Mouse (Mus musculus) skeletal muscle tissue, adult 2 months (tissue): ENCODE data around the gene Tlr9.

ENCODE experiments used
- DNase-seq: peaks from one replicate; pipeline ENCODE4 v3.0.0-alpha.2; 2012; ENCODE audit warnings: low read depth, low spot score

Tlr9 gene

GRCm38 (mm10) chr9:106222261-106222851 is at the start of gene Tlr9:
Gene Tlr9 (plus strand): TSS chr9:106222598.
- no peak for DNase-seq

DNA sequence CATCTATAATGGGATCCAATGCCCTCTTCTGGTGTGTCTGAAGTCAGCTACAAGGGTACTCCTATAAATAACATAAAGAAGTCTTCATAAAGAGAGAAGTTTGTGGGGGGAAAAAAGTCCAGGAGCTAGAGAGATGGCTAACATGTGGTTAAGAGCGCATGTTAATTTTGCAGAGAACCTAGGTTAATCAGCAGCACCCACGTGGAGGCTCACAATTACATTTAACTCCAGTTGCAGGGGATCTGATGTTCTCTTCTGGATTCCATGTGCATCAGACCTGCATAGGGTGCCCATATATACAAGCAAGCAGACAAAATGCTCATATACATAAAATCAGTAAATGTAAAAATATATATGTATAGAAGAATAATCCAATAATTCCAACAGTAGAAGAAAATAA is 49.0 kb upstream of the Tlr9 start:
- DNase-seq, result no peak

GRCm38 (mm10) chr9:106175552-106176200 is 46.7 kb upstream of the Tlr9 start:
- no peak for DNase-seq

- DNase-seq, result no peak
Measured at GRCm38 (mm10) chr9:106176769-106177168, 45.6 kb upstream of the Tlr9 start.

DNA sequence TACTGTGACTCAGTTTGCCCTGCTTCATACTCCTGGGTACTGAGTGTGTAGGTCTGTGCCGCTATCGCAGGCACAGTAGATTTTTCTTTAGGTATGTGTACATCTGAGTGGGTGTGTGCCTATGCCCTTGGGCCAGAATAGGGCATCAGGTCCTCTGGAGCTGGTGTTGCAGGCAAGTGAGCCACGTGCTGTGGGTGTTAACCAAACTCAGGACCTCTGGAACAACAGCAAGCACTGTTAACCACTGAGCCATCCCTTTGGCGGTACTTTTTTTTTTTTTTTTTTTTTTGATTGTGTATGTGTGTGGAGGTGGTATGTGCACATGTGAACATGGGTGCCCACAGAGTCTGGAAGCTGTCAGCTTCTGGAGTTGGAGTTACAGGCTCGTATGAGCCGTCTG is 44.6 kb upstream of the Tlr9 start:
- no peak for DNase-seq

DNA sequence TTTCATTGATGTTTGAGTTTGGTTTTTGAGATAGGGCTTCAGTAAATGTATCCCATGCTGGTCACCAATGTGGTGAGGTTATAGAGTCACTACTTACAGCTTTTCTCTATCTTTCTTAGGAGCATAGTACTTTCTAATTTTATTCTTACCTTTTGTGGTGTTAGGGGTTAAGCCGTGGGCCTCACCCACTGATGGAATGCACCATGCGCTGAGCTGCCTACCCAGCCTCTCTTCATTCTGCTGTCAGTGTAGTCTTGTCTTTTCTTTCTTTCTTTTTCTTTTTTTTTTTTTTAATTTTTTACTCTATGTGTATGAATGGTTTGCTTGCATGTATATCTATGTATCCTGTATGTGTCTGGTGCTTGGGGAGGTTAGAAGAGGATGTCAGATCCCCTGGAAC is 42.9 kb upstream of the Tlr9 start:
- no peak for DNase-seq

DNA sequence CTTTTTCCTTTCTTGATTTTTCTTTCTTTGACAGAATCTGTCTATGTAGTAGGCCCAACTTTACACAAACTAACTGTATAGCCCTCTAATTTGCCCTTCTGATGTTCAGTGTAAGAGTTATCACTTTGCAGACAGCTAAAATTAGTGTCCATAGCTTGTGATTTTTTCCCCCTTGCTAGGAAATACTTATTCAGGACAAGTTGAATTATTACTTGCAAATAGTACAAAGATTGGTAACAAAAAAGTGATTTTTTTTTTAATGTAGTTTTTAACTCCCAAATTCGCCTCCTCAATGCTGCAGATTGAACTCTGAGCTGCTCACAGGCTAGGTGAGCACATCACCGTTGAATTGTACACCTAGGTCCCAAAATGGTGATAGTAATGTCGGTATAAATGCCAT is 42.4 kb upstream of the Tlr9 start:
- DNase-seq, result no peak

DNA sequence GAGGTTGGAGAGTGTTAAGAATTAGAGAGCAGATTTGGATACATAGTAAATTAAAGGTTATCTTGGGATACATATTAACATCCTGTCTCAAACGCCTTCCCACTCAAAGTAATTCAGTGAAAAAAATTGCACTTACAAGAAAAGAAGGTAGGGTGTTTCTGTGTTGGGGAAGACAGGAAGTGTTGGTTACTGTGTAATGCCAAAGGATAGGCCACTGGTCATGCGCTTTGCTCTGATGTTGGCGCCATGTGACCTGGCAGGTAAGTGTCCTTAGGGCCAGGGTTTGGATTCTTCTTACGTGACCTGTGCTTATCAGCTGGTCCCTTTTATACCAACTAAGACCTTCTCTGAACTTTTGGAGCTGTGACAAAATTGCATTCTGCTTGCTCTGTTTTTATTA is 40.3 kb upstream of the Tlr9 start:
- no peak for DNase-seq

DNA sequence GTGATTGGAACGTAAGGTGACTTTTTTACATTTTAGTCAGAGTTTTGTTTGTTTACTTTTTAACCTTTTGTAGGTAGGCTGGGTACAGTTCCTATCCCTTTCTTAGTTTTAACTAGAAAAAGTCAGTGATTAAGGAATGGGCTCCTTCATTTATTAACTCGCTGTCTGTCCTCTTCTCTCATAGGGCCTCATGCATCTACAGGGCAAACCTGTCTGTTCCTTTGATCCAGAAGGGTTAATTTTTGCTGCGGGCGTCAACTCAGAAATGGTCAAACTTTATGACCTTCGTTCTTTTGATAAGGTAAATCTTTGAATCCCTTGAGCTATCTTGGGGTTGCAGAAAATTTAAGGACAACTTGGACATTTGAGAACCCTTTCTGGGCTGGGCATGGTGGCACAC is 38.4 kb upstream of the Tlr9 start:
- no peak for DNase-seq

GRCm38 (mm10) chr9:106191355-106191754 is 31.0 kb upstream of the Tlr9 start:
- no peak for DNase-seq

- DNase-seq, result no peak
Measured at GRCm38 (mm10) chr9:106192024-106192423, 30.4 kb upstream of the Tlr9 start.

- DNase-seq, result no peak
Measured at GRCm38 (mm10) chr9:106192998-106193397, 29.4 kb upstream of the Tlr9 start.

DNA sequence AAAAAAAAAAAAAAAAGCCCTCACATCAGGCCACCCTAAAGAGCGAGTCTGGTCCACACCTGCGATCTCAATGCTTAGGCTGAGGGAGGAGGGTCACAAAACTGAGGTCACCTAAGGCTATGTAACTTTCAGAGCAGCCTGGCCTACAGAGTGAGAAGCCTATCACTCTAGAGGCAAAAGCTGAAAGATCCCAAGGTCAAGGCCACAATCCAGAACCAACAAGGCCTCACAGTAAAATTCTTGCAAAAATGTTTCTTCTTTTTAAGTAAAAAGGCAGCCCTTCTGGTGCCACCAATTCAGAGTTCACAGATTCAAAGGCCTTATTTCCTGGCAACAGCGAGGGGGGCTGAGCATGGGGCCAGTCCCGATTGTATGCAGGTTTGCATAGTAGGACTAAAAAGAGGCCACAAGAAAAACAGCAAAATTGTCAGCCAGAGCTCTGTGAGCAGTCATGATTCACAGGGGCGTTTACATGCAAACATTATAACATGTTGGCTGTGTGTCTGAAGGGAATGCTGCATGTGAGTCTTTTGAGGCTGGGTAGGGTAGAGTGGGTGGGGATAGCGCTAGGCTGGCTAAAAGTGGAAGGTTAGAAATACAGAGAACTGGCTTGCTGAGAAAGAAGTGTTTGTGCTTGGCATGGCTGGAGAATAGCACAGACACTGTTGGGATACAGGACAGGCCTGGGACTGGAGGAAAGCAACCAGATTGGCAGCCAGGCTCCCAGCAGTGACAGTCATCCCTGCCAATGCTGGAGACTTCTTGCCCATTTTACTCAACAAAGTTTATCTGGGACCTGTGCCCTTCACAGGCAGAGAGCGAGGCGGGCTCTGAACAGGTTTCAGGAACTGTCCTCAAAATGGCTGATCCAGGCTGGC is 28.2 kb upstream of the Tlr9 start:
- DNase-seq, result no peak

GRCm38 (mm10) chr9:106195693-106196092 is 26.7 kb upstream of the Tlr9 start:
- no peak for DNase-seq

DNA sequence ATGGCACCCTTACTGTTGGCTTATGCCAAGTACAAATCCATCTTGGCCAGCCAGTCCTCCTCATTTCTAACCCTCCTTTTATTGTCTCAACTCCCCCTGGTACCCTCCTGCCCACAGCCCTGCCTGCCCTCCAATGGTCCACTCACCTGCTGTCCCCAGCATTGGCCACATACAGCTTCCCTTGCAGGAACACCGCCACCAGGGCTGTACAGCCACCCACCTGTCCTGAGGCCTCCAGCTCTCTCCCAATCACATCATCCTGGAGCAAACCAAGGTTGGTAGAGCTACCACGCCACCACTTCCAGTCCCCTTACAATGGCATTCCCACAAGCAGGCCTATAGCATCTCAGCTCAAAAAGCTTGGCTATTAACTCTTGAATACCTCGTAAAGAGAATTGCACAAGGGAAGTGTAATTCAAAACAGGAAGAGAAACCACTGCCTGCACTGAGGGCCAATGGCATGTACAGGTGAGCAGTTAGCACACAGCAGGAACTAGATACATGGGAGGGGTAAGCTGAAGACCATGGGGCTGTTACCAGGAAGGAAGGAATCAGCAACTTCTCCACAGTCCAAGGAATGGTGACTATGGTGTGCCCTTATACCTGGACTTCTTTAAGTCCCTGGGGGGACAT is 25.2 kb upstream of the Tlr9 start:
- DNase-seq, result no peak

DNA sequence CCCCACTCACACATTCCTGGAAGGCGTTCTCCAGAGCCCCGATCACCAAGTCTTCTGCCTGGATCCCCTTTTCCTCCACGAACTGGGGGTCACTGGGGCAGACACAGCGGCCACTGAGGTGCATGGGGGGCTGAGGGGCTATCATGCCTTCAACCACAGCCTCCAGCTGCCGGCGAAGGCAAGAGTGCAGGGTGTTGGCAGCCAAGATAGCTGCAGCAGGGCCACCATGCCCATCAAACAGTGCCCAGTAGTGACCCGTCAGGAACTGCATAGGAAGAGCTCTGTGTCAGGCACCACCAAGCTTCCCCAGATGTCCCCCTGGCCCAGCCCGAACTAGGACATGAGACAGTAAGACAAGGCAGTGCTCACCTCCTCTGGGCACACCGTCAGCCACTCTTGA is 24.7 kb upstream of the Tlr9 start:
- DNase-seq, result no peak

GRCm38 (mm10) chr9:106198962-106199458 is 23.4 kb upstream of the Tlr9 start:
- DNase-seq, result peak; percentile 58

- no peak for DNase-seq
Measured at GRCm38 (mm10) chr9:106199535-106200272, 22.7 kb upstream of the Tlr9 start, which contains the start of gene Ppm1m. Gene Ppm1m (minus strand): TSS chr9:106199746.

DNA sequence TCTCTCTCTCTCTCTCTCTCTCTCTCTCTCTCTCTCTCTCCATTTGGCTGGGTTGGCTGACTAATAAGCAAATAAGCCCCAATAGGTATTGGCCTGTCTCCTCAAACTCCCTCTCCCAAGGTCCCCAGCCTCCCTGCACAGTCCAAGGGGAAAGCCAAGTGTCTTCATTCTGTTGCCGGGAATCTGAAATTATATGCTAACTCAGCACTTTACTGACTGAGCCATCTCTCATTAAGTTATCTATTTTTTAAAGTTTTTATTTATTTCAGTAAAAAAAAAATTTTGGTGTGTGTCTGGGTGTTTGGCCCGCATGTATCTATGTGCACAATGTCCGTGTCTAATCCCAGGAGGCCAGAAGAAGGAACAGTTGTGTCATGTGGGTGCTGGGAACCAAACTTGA is 20.5 kb upstream of the Tlr9 start:
- no peak for DNase-seq

DNA sequence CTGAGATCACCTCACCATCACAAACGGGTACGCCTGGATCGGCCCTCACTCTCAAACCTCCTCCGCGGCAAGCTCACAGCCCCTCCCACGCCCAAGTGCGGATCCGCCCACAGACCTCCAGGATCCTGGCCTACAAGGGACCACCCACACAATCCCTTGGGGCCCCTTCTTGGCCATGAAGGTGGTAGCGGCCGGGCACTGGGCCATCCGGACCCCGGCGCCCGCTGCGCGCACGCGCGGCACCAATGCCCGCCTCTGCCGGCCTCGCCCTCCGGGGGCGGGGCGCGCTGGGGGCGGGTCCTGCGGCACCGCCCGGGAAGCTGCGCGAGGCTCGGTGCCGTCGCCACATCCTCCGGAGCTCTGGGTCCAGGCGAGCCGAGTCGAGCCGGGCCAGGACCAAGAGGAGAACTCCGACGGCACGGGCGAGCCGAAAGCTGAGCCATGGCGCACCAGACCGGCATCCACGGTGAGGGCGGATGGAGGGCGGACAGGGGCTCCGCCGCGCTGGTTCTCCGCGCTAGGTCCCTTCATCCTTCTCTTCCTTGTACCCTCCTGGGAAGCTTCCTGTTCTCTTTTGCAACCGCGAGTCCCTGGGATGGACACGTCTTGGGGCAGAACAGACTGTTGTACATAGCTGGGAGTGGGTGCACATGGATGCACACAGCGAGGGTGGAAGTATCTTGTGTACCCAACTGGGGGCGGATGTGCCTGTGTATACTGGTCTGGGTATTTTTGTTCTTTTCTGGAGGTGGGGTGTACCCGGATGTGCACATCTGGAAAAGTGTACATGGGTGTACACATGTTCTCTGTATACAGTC is 19.4 kb upstream of the Tlr9 start, which contains the start of gene Twf2:
Gene Twf2 (plus strand): TSS at position 290 of the 818 bp plus-strand sequence.
- peak; percentile 87 for DNase-seq
